Mouse (Mus musculus) CH12.LX (cell line): Measurements from ENCODE around the gene Znrf3. TPM values are rescaled to one million over a fixed set of nuclear protein-coding genes. Genes with fewer than 3 reads are reported as not detected.

Source experiments
- DNase-seq: peaks from one replicate; pipeline ENCODE4 v3.0.0-alpha.2; 2013; ENCODE audit errors: extremely low read depth
- H3K27ac ChIP-seq: 2 replicates; pipeline ENCODE4 v1.5.1; 2012; ENCODE audit warnings: low read depth, mild to moderate bottlenecking, control low read depth, moderate library complexity; ENCODE audit not compliant: insufficient read depth
- H3K27me3 ChIP-seq: replicated peaks from 2 replicates; pipeline ENCODE3; 2012; ENCODE audit warnings: inconsistent platforms
- H3K36me3 ChIP-seq, 2 experiments: replicated peaks in 1 of 2; 2 replicates each; pipeline versions ENCODE3 to v1.6.1; 2012; ENCODE audit warnings: inconsistent platforms in 1 of 2, low read length in 1 of 2, mild to moderate bottlenecking in 1 of 2, mixed read lengths in 1 of 2, moderate library complexity in 1 of 2; ENCODE audit not compliant: control insufficient read depth in 1 of 2, insufficient read depth in 1 of 2
- H3K4me1 ChIP-seq, 2 experiments: 2 replicates each; pipeline ENCODE4 v1.6.1; 2012; ENCODE audit warnings: inconsistent platforms in 1 of 2, moderate library complexity in 1 of 2; ENCODE audit not compliant: insufficient read depth in 2 of 2, control insufficient read depth in 1 of 2
- H3K4me2 ChIP-seq: 2 replicates; pipeline ENCODE4 v1.6.1; 2012; ENCODE audit warnings: low read depth, mild to moderate bottlenecking, control low read depth; ENCODE audit not compliant: poor library complexity, insufficient read depth, severe bottlenecking
- H3K4me3 ChIP-seq, 3 experiments: fragments of 150-350 bp in 1 of 3; sonication (generic) in 1 of 3; replicated peaks in 1 of 3; 2 replicates each; pipeline versions ENCODE3 to v1.5.1; 2011 to 2012; ENCODE audit warnings: low read depth in 2 of 3, low read length in 2 of 3, mild to moderate bottlenecking in 2 of 3, moderate library complexity in 2 of 3, control low read depth in 1 of 3, improper control_type of control experiment in 1 of 3, inconsistent platforms in 1 of 3, mixed read lengths in 1 of 3; ENCODE audit not compliant: poor library complexity in 1 of 3
- H3K79me2 ChIP-seq: replicated peaks from 2 replicates; pipeline ENCODE4 v1.6.1; 2012; ENCODE audit warnings: mild to moderate bottlenecking, moderate library complexity; ENCODE audit not compliant: control insufficient read depth, poor library complexity, insufficient read depth, severe bottlenecking; ENCODE audit errors: extremely low read depth
- H3K9ac ChIP-seq: 2 replicates; pipeline ENCODE4 v1.6.1; 2012; ENCODE audit warnings: low read depth, mild to moderate bottlenecking, control low read depth, moderate library complexity; ENCODE audit not compliant: insufficient read depth
- H3K9me3 ChIP-seq: replicated peaks from 2 replicates; pipeline ENCODE3; 2012; ENCODE audit warnings: low read length, inconsistent platforms, mixed read lengths
- CTCF ChIP-seq, 2 experiments: IDR thresholded peaks in 1 of 2; conservative IDR thresholded peaks in 1 of 2; 2 replicates each; pipeline ENCODE4 v1.5.1; 2011 to 2012; ENCODE audit warnings: low read depth in 2 of 2, low read length in 2 of 2, improper control_type of control experiment in 1 of 2, inconsistent platforms in 1 of 2, mild to moderate bottlenecking in 1 of 2, moderate library complexity in 1 of 2
- ELF1 ChIP-seq: IDR thresholded peaks from 2 replicates; pipeline ENCODE4 v1.6.1; 2014; ENCODE audit warnings: low read depth, mild to moderate bottlenecking, inconsistent platforms, low read length, improper control_type of control experiment
- ETS1 ChIP-seq: conservative IDR thresholded peaks from 2 replicates; pipeline ENCODE4 v1.6.1; 2012; ENCODE audit warnings: low read depth, mild to moderate bottlenecking, inconsistent platforms, low read length, improper control_type of control experiment, moderate library complexity
- GABPA ChIP-seq: IDR thresholded peaks from 2 replicates; pipeline ENCODE4 v1.6.1; 2012; ENCODE audit warnings: low read depth, low read length, improper control_type of control experiment, inconsistent platforms; ENCODE audit not compliant: insufficient replicate concordance
- JUN ChIP-seq: IDR thresholded peaks from 2 replicates; pipeline ENCODE4 v1.6.1; 2011; ENCODE audit warnings: low read depth, mild to moderate bottlenecking, low read length, improper control_type of control experiment, moderate library complexity; ENCODE audit not compliant: insufficient read depth
- KAT2A ChIP-seq: IDR thresholded peaks from 2 replicates; pipeline ENCODE4 v1.6.1; 2012; ENCODE audit warnings: low read length, improper control_type of control experiment, inconsistent platforms; ENCODE audit not compliant: insufficient replicate concordance
- MAFK ChIP-seq: IDR thresholded peaks from 2 replicates; pipeline ENCODE4 v1.6.1; 2011; ENCODE audit warnings: low read length, improper control_type of control experiment; ENCODE audit not compliant: insufficient replicate concordance
- MAZ ChIP-seq: IDR thresholded peaks from 2 replicates; pipeline ENCODE4 v1.6.1; 2012; ENCODE audit warnings: low read depth, mild to moderate bottlenecking, inconsistent platforms, low read length, improper control_type of control experiment, moderate library complexity
- MEF2A ChIP-seq: IDR thresholded peaks from 2 replicates; pipeline ENCODE4 v1.6.1; 2014; ENCODE audit warnings: low read depth, mild to moderate bottlenecking, inconsistent platforms, low read length, improper control_type of control experiment, borderline replicate concordance
- MXI1 ChIP-seq: IDR thresholded peaks from 2 replicates; pipeline ENCODE4 v1.6.1; 2011; ENCODE audit warnings: mild to moderate bottlenecking, low read depth, low read length, improper control_type of control experiment
- MYC ChIP-seq: IDR thresholded peaks from 2 replicates; pipeline ENCODE4 v1.6.1; 2011; ENCODE audit warnings: low read depth, mild to moderate bottlenecking, improper control_type of control experiment, low read length
- NELFE ChIP-seq: IDR thresholded peaks from 2 replicates; pipeline ENCODE4 v1.6.1; 2011; ENCODE audit warnings: low read depth, low read length, improper control_type of control experiment
- POLR2A ChIP-seq: IDR thresholded peaks from 2 replicates; pipeline ENCODE4 v1.6.1; 2011; ENCODE audit warnings: low read depth, mild to moderate bottlenecking, improper control_type of control experiment, low read length
- POLR2AphosphoS2 ChIP-seq: IDR thresholded peaks from 2 replicates; pipeline ENCODE4 v1.6.1; 2011; ENCODE audit warnings: low read depth, low read length, improper control_type of control experiment
- TBP ChIP-seq: conservative IDR thresholded peaks from 2 replicates; pipeline ENCODE4 v1.6.1; 2011; ENCODE audit warnings: low read depth, low read length, improper control_type of control experiment
- TCF12 ChIP-seq: IDR thresholded peaks from 2 replicates; pipeline ENCODE4 v1.6.1; 2014; ENCODE audit warnings: low read depth, mild to moderate bottlenecking, inconsistent platforms, low read length, improper control_type of control experiment
- UBTF ChIP-seq: IDR thresholded peaks from 2 replicates; pipeline ENCODE4 v1.6.1; 2012; ENCODE audit warnings: low read depth, mild to moderate bottlenecking, inconsistent platforms, low read length, improper control_type of control experiment, moderate library complexity
- USF2 ChIP-seq: conservative IDR thresholded peaks from 2 replicates; pipeline ENCODE4 v1.6.1; 2011; ENCODE audit warnings: low read depth, low read length, improper control_type of control experiment
- ZKSCAN1 ChIP-seq: IDR thresholded peaks from 2 replicates; pipeline ENCODE4 v1.6.1; 2012; ENCODE audit warnings: low read depth, inconsistent platforms, low read length, improper control_type of control experiment, borderline replicate concordance
- ZNF384 ChIP-seq: IDR thresholded peaks from 2 replicates; pipeline ENCODE4 v1.6.1; 2012; ENCODE audit warnings: low read depth, low read length, improper control_type of control experiment, inconsistent platforms
- dilution Hi-C: fragments of 300-500 bp; cut with MboI; formaldehyde crosslinking; loops from 2 replicates; pipeline ENCODE4 v1.14.3; 2020; ENCODE audit warnings: low sequenced_read_pairs; ENCODE audit not compliant: extremely low pct_unique_long_range_greater_than_20kb, extremely low pct_ligation_motif_present
- in situ Hi-C: fragments of 300-500 bp; cut with MboI; formaldehyde crosslinking; loops from 3 replicates; pipeline ENCODE4 v1.14.3; 2019; ENCODE audit warnings: low sequenced_read_pairs, low pct_ligation_motif_present, low pct_unique_long_range_greater_than_20kb, mixed read lengths
- polyA plus RNA-seq: library from polyadenylated mRNA; unstranded; fragments of >175 nt; gene quantifications from 2 replicates; pipeline ENCODE4 v1.2.1, GENCODE M21; 2012; ENCODE audit warnings: low read depth; ENCODE audit not compliant: insufficient read length
- total RNA-seq, 2 experiments: library from RNA; depleted of rRNA; stranded (reverse); fragments of 300-350 nt in 1 of 2; fragments of >200 nt in 1 of 2; gene quantifications; 2 replicates each; pipeline ENCODE4 v1.2.3; 2012 to 2014

The Znrf3 gene
- total and polyA plus RNA-seq, 3 experiments, result 1.1 to 2.7 (median 1.3) TPM

DNA sequence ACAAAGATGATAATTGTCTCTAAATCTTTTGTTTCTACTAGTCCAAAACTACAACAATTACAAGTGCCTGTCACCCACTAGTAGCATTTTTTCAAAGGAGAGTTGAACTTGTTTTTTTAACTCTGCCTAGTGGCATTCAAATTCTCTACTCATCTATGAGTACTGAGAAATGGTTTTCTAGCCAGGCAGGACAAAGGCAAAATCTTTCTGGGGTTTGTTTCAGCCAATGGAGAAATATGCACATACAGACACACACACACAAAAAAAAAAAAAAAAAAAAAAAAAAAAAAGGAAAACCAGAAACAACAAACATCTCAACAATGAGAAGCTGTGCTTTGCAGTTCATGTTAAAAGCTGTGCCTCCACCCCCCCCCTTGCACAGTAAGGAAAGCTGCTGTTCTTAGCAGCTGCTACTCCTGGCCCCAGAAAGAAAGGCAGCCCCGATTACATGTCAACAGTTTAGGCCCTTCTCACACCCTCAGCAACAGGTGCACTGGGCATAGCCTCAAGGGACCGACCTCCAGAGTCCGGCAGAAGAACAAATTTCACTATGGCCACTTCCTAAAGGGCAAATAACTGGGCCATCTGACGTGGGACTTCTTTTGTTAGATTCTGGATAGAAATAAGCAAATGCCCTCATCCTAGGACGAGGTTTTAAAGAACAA lies 167.2 kb downstream of the Znrf3 start:
- Histone ChIP-seq H3K4me3 (no peak overlapping the region), H3K4me1 (peaks cover 3 to 13% of the 10 kb centered on the region in 2 experiments), H3K36me3 (peaks cover 6 to 29% of the 10 kb centered on the region in 2 experiments), H3K79me2 (no peaks in the 10 kb centered on the region), H3K4me2 (no peak overlapping the region), H3K9me3 (no peaks in the 10 kb centered on the region)
- DNase-seq, result no peak
- TF ChIP-seq ZNF384 (peak; percentile 91), MEF2A (no peak)
- TF ChIP-seq, all 38 proteins: peak for 1
- Histone ChIP-seq H3K27ac (no peak overlapping the region), H3K27me3 (no peaks in the 10 kb centered on the region), H3K9ac (no peak overlapping the region)
- dilution Hi-C loops (no loop called here), in situ Hi-C loops (no loop called here)

- no peak for TF ChIP-seq MXI1
- TF ChIP-seq TBP, result no peak
- no peak for TF ChIP-seq ZKSCAN1
- TF ChIP-seq MAFK, result no peak
- TF ChIP-seq GABPA, result no peak
- no peak for TF ChIP-seq USF2
- no peak for TF ChIP-seq POLR2AphosphoS2
- no peak for TF ChIP-seq ELF1
- TF ChIP-seq ETS1, result no peak
- no peak for TF ChIP-seq TCF12
- no peak for TF ChIP-seq KAT2A
- TF ChIP-seq POLR2A, result no peak
- TF ChIP-seq JUN, result no peak
- TF ChIP-seq MYC, result no peak
- TF ChIP-seq NELFE, result no peak
- TF ChIP-seq UBTF, result no peak
- TF ChIP-seq MAZ, result no peak
- TF ChIP-seq CTCF (conservative IDR thresholded peaks at IDR 0.05 in 1 of 2, IDR thresholded peaks at IDR 0.05 in 1 of 2; ENCODE audit: low read depth in 2 of 2, low read length in 2 of 2), result no peak
- no peaks in the 10 kb centered on the region for H3K27me3 ChIP-seq
- peaks cover 0 to 7% of the 10 kb centered on the region in 2 experiments for H3K36me3 ChIP-seq
- H3K79me2 ChIP-seq, result no peaks in the 10 kb centered on the region
- DNase-seq, result no peak
- no peaks in the 10 kb centered on the region for H3K9me3 ChIP-seq
- in situ Hi-C loops, result no loop called here
- no peak overlapping the region for H3K9ac ChIP-seq
- dilution Hi-C loops, result no loop called here
- H3K4me1 ChIP-seq, result peaks cover 2 to 34% of the 10 kb centered on the region in 2 experiments; a peak in 3 of 4 replicates
- H3K4me2 ChIP-seq, result no peak overlapping the region
- H3K27ac ChIP-seq, result no peak overlapping the region
- no peak overlapping the region for H3K4me3 ChIP-seq
These were observed 169.4 kb downstream of the Znrf3 start for GRCm38 (mm10) chr11:5275216-5275615.
